Mouse (Mus musculus) lung, adult 2 months (tissue): ENCODE measurements at regions not wholly inside any gene's neighbourhood (a gene's known extent, or its start where the extent isn't known, plus 50 kb on each side); places are given as distances from the start of the nearest gene placed in this dataset.

Experiments
- DNase-seq: peaks from one replicate; pipeline ENCODE4 v3.0.0; 2022
- H3K4me1 ChIP-seq: fragments of 200-500 bp; 2 replicates; pipeline ENCODE4 v1.6.1; 2011; ENCODE audit warnings: low read length; ENCODE audit not compliant: control insufficient read depth, insufficient read depth
- H3K4me3 ChIP-seq: fragments of 200-500 bp; replicated peaks from 2 replicates; pipeline ENCODE3; 2011; ENCODE audit warnings: low read depth, mild to moderate bottlenecking, control low read depth, low read length; ENCODE audit errors: extremely low read depth
- CTCF ChIP-seq: fragments of 200-500 bp; IDR thresholded peaks from 2 replicates; pipeline ENCODE4 v1.5.1; 2011; ENCODE audit warnings: mild to moderate bottlenecking, low read length, control low read depth; ENCODE audit not compliant: insufficient read depth
- POLR2A ChIP-seq: fragments of 200-500 bp; IDR thresholded peaks from 2 replicates; pipeline ENCODE4 v1.6.1; 2011; ENCODE audit warnings: low read depth, mild to moderate bottlenecking, control low read depth, low read length, borderline replicate concordance; ENCODE audit errors: extremely low read depth
- WGBS: fragments of 180-500 bp; shearing (Covaris S2); methylation state at CpG from one replicate; pipeline ENCODE4 v1.1.7; 2018; 5-methylcytosine and 5-hydroxymethylcytosine counted together

GRCm38 (mm10) chr7:117842780-117843179 lies 273.2 kb downstream of the Rps15a start:
- DNase-seq = no peak
- H3K4me1 ChIP-seq = no peaks in the 10 kb centered on the region
- no peak for TF ChIP-seq POLR2A
- 52% methylated on average over 5 of the region's 5 CpGs for WGBS
- no peak overlapping the region for H3K4me3 ChIP-seq

GRCm38 (mm10) chr7:117795035-117795434 lies 321.0 kb downstream of the Rps15a start:
- H3K4me3 ChIP-seq = no peak overlapping the region
- no peak for DNase-seq
- 20% methylated on average over 3 of the region's 3 CpGs for WGBS
- no peaks in the 10 kb centered on the region for H3K4me1 ChIP-seq
- no peak for TF ChIP-seq POLR2A

GRCm38 (mm10) chr7:117793991-117794390 lies 322.0 kb downstream of the Rps15a start:
- TF ChIP-seq POLR2A (no peak), CTCF (no peak)
- DNase-seq = no peak
- Histone ChIP-seq H3K4me3 (no peak overlapping the region), H3K4me1 (no peaks in the 10 kb centered on the region)
- WGBS = 74% methylated on average over 6 of the region's 6 CpGs

GRCm38 (mm10) chr7:117792456-117792855 lies 323.5 kb downstream of the Rps15a start:
- Histone ChIP-seq H3K4me1 (no peaks in the 10 kb centered on the region), H3K4me3 (no peak overlapping the region)
- 87% methylated on average over 4 of the region's 4 CpGs for WGBS
- DNase-seq = no peak
- TF ChIP-seq CTCF (no peak), POLR2A (no peak)

GRCm38 (mm10) chr7:117778996-117779395 lies 337.0 kb downstream of the Rps15a start:
- WGBS = 73% methylated on average over 4 of the region's 4 CpGs
- TF ChIP-seq CTCF (no peak), POLR2A (no peak)
- Histone ChIP-seq H3K4me1 (no peaks in the 10 kb centered on the region), H3K4me3 (no peak overlapping the region)
- no peak for DNase-seq

- Histone ChIP-seq H3K4me3 (no peak overlapping the region), H3K4me1 (no peaks in the 10 kb centered on the region)
- no peak for DNase-seq
- WGBS = 96% methylated on average over 2 of the region's 2 CpGs
- TF ChIP-seq CTCF = no peak
- no peak for TF ChIP-seq POLR2A
Measured at GRCm38 (mm10) chr7:117777921-117778320, 338.1 kb downstream of the Rps15a start.

GRCm38 (mm10) chr7:117771836-117772235 lies 344.2 kb downstream of the Rps15a start:
- Histone ChIP-seq H3K4me1 (no peaks in the 10 kb centered on the region), H3K4me3 (no peak overlapping the region)
- WGBS = 72% methylated on average over 6 of the region's 6 CpGs
- TF ChIP-seq CTCF (no peak), POLR2A (no peak)
- DNase-seq = no peak

GRCm38 (mm10) chr7:117759506-117759905 lies 356.5 kb downstream of the Rps15a start:
- Histone ChIP-seq H3K4me3 (no peak overlapping the region), H3K4me1 (no peaks in the 10 kb centered on the region)
- no peak for TF ChIP-seq POLR2A
- no peak for TF ChIP-seq CTCF
- no peak for DNase-seq
- 17% methylated on average over 1 of the region's 1 CpGs for WGBS

- no peak overlapping the region for H3K4me3 ChIP-seq
- WGBS = 10% methylated on average over 4 of the region's 4 CpGs
- TF ChIP-seq POLR2A (no peak), CTCF (no peak)
- no peak for DNase-seq
- H3K4me1 ChIP-seq = no peaks in the 10 kb centered on the region
Measured at GRCm38 (mm10) chr7:117757033-117757432, 359.0 kb downstream of the Rps15a start.

- DNase-seq = no peak
- Histone ChIP-seq H3K4me3 (no peak overlapping the region), H3K4me1 (no peaks in the 10 kb centered on the region)
- TF ChIP-seq CTCF = no peak
- no peak for TF ChIP-seq POLR2A
- WGBS = 60% methylated on average over 5 of the region's 5 CpGs
Measured at GRCm38 (mm10) chr7:117755830-117756229, 360.2 kb downstream of the Rps15a start.

GRCm38 (mm10) chr7:117753296-117753695 lies 362.7 kb downstream of the Rps15a start:
- DNase-seq = no peak
- TF ChIP-seq CTCF = no peak
- TF ChIP-seq POLR2A = no peak
- Histone ChIP-seq H3K4me3 (no peak overlapping the region), H3K4me1 (no peaks in the 10 kb centered on the region)
- WGBS = 60% methylated on average over 5 of the region's 5 CpGs
